Mouse (Mus musculus): Measurements from ENCODE around the gene Nat8f5.

DNA sequence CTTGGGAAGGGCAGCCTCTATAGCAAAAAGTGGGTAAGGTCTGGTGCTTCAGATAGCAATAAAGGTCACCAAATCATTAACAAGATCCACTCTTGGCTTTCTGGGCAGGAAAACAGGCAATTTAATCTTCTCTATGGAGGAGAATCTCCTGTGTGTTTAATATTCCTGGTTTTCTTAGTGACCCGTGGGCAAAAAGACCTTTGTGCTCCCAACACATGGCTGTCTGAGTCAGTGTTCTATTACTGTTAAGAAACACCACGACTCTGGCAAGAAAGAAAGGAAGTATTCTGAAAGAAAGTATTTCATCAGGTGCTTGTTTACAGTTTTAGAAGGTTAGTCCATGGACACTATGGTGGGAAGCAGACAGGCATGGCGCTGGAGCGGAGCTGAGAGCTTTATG lies 1.5 kb upstream of the Nat8f5 start:
- no peak for TF ChIP-seq CTCF (IDR thresholded peaks at IDR 0.05; ENCODE audit: extremely low read depth, insufficient read depth, insufficient read length, insufficient replicate concordance)
- no peak for TF ChIP-seq POLR2A (IDR thresholded peaks at IDR 0.05; ENCODE audit: low read depth, low read length)
